ENCODE assay signal across 9 mouse cellular contexts in the genomic region with DNA sequence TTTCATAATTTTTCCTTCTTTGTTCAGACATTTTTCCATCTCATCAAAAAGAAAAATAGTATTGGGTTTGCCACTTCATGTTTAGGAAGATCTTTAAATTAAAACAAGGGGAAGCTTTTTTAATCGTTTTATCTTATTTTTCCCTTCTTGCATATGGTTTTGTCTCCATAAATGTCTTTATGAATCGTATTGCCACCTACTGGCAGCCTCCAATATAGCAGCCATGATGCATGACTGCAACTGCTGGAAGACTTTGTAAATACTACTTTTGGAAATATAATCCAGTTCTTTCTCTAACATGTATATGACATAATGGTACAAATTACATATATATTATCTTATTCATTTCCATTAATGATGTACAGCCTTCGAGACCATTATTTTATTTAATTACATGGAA.
DNase-seq lines count a peak whose midpoint lies in the region; ATAC-seq and TF ChIP-seq lines count a peak whose summit lies in the region.
"Had no signal": no experiment of that assay in that cellular context is flagged by ENCODE, and none has a peak within 500 bp of the region (broad histone marks: within the 10 kb centered on the region; RNA-seq: fewer than 3 reads in every experiment).

No protein-coding gene starts in this region.

- DNase-seq in forebrain, postnatal 0 days, result peak; percentile 84
- DNase-seq in B cell, adult 2 months, result peak; percentile 56 to 65
- DNase-seq in adrenal gland, postnatal 25 days, result peak; percentile 42
- DNase-seq in forelimb bud, embryonic 11.5 days (ENCODE audit: low read depth, low spot score), result peak; percentile 63
- peak; percentile 81 for DNase-seq in layer of hippocampus, adult 11-12 months (ENCODE audit: low spot score)
- DNase-seq in lung, adult 18-20 months, result peak; percentile 36 to 57
- DNase-seq in right cerebral cortex, postnatal 36 days (ENCODE audit: low spot score in 2 of 2), result peak; percentile 43 to 51

- H3K4me3 ChIP-seq in forebrain, postnatal 0 days (ENCODE audit: low read depth, low read length), result no peak overlapping the region
- no peak overlapping the region for H3K4me3 ChIP-seq in forebrain, embryonic 15.5 days
- H3K4me3 ChIP-seq: liver, embryonic 15.5 days had no signal

- no peak for ATAC-seq in forebrain, postnatal 0 days
- no peak for ATAC-seq in forebrain, embryonic 15.5 days (replicated peaks)

- H3K36me3 ChIP-seq in forebrain, postnatal 0 days (ENCODE audit: insufficient read depth), result no peaks in the 10 kb centered on the region
- no peaks in the 10 kb centered on the region for H3K36me3 ChIP-seq in forebrain, embryonic 15.5 days
- H3K36me3 ChIP-seq: liver, embryonic 15.5 days had no signal

- H3K27ac ChIP-seq in forebrain, postnatal 0 days (ENCODE audit: low read depth, low read length), result no peak overlapping the region
- no peak overlapping the region for H3K27ac ChIP-seq in forebrain, embryonic 15.5 days (replicated peaks)
- H3K27ac ChIP-seq: liver, embryonic 15.5 days had no signal

- peak; percentile 78 for TF ChIP-seq CTCF in forebrain, postnatal 0 days (IDR thresholded peaks at IDR 0.05; ENCODE audit: low read depth)

- H3K4me2 ChIP-seq in forebrain, postnatal 0 days (ENCODE audit: low read depth), result no peak overlapping the region
- H3K4me2 ChIP-seq in forebrain, embryonic 15.5 days (replicated peaks), result no peak overlapping the region
- H3K4me2 ChIP-seq: liver, embryonic 15.5 days had no signal

- H3K9ac ChIP-seq in forebrain, postnatal 0 days, result no peak overlapping the region
- no peak overlapping the region for H3K9ac ChIP-seq in forebrain, embryonic 15.5 days (replicated peaks)
- H3K9ac ChIP-seq: liver, embryonic 15.5 days had no signal

- no peaks in the 10 kb centered on the region for H3K9me3 ChIP-seq in forebrain, postnatal 0 days (ENCODE audit: low read length)
- H3K9me3 ChIP-seq in forebrain, embryonic 15.5 days, result no peaks in the 10 kb centered on the region
- H3K9me3 ChIP-seq: liver, embryonic 15.5 days had no signal

- H3K4me1 ChIP-seq in forebrain, postnatal 0 days (ENCODE audit: insufficient read depth), result no peaks in the 10 kb centered on the region
- no peaks in the 10 kb centered on the region for H3K4me1 ChIP-seq in forebrain, embryonic 15.5 days
- H3K4me1 ChIP-seq: liver, embryonic 15.5 days had no signal

- 18% methylated on average over 3 of the region's 3 CpGs for WGBS in forebrain, postnatal 0 days
- WGBS in forebrain, embryonic 15.5 days, result 23% methylated on average over 3 of the region's 3 CpGs

- no peaks in the 10 kb centered on the region for H3K27me3 ChIP-seq in forebrain, postnatal 0 days (ENCODE audit: insufficient read depth, low read length)
- H3K27me3 ChIP-seq in forebrain, embryonic 15.5 days, result no peaks in the 10 kb centered on the region
- H3K27me3 ChIP-seq: liver, embryonic 15.5 days had no signal
